Mouse (Mus musculus): ENCODE measurements around the gene Nbas.
A peak's percentile ranks its signal among the peaks of the same experiment; 100 is the strongest.

DNA sequence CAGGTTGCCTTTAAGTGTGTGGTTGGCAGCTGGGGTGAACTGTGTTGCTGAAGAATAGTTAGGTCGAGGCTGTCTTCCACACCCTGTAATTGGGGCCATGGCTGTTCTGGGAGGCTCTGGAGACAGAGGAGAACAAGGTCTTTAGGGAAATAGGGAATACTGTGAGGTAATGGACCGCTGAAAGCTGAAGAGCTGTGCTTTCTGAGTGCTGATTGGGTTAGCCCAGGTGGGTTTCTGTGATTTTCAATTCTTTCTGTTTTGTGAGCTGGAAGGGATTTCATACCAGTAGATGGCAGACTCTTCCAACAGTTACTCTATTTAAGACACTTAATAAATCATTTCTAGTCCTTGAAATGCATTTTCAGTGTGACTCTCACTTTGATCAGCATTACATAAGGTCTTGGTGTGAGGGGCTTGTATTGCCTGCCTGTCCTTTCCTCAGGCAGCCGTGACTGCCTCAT lies 24.5 kb downstream of the Nbas start:
- TF ChIP-seq POLR2A (IDR thresholded peaks at IDR 0.05; ENCODE audit: insufficient read depth, low read depth, low read length) (no peak), CTCF (IDR thresholded peaks at IDR 0.05) (peak; percentile 31)
